In the genomic region with DNA sequence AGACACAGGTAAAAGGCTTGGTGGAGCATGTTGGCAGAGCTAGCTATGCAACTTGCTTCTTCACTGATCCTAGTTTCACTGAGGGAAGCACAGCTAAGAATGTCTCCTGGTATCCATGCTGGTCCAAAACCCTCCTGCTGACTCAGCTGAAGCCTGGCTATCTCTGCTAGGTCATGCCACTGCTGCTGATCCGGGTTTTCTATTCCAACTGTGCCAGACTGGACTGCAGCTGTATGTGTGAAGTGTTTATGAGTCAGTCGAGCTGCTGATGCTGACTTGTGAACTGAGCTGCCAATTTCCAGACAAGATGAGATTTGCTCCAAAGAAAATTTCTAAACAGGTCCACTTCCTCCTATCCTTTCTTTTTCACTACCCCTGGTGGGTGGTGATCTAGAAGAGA, we compare ENCODE assay signal across 36 mouse cellular contexts.
"Had no signal": no experiment of that assay in that cellular context is flagged by ENCODE, and none has a peak within 500 bp of the region (broad histone marks: within the 10 kb centered on the region; RNA-seq: fewer than 3 reads in every experiment).

No protein-coding gene starts in this region.

- H3K4me1 ChIP-seq: heart, embryonic 10.5 days; heart, embryonic 12.5 days; heart, embryonic 13.5 days; heart, embryonic 15.5 days; hindbrain, embryonic 10.5 days; hindbrain, embryonic 12.5 days; hindbrain, embryonic 13.5 days; hindbrain, embryonic 15.5 days; intestine, embryonic 15.5 days; kidney, embryonic 15.5 days had no signal

- DNase-seq: heart, postnatal 10 days; heart, postnatal 14 days; heart, postnatal 36 days; heart, postnatal 4 days; kidney, adult 11 months; kidney, adult 18-20 months; kidney, adult 2 months; kidney, adult 8-10 months; kidney, adult 9 months; kidney, postnatal 10 days; kidney, postnatal 14 days; kidney, postnatal 25 days; kidney, postnatal 36 days; kidney, postnatal 4 days; layer of hippocampus, adult 9-11 months; layer of hippocampus, postnatal 36 days had no signal

- H3K36me3 ChIP-seq: heart, embryonic 10.5 days; heart, embryonic 12.5 days; heart, embryonic 13.5 days; heart, embryonic 15.5 days; hindbrain, embryonic 10.5 days; hindbrain, embryonic 12.5 days; hindbrain, embryonic 13.5 days; hindbrain, embryonic 15.5 days; intestine, embryonic 15.5 days; kidney, embryonic 15.5 days had no signal

- H3K9ac ChIP-seq: heart, embryonic 12.5 days; heart, embryonic 13.5 days; heart, embryonic 15.5 days; hindbrain, embryonic 12.5 days; hindbrain, embryonic 13.5 days; hindbrain, embryonic 14.5 days; hindbrain, embryonic 15.5 days; intestine, embryonic 15.5 days; kidney, embryonic 15.5 days had no signal

- H3K9me3 ChIP-seq: heart, embryonic 10.5 days; heart, embryonic 12.5 days; heart, embryonic 13.5 days; heart, embryonic 15.5 days; hindbrain, embryonic 10.5 days; hindbrain, embryonic 12.5 days; hindbrain, embryonic 13.5 days; hindbrain, embryonic 15.5 days; intestine, embryonic 15.5 days; kidney, embryonic 15.5 days had no signal

- H3K27me3 ChIP-seq: heart, embryonic 12.5 days; heart, embryonic 13.5 days; heart, embryonic 15.5 days; hindbrain, embryonic 12.5 days; hindbrain, embryonic 13.5 days; hindbrain, embryonic 15.5 days; intestine, embryonic 15.5 days; kidney, embryonic 15.5 days had no signal

- ATAC-seq: hindbrain, embryonic 16.5 days; hindbrain, postnatal 0 days; inflammation-experienced regulatory T-cells, adult 6 months; intestine, embryonic 15.5 days; intestine, embryonic 16.5 days; intestine, postnatal 0 days had no signal

- H3K4me3 ChIP-seq: heart, embryonic 10.5 days; heart, embryonic 12.5 days; heart, embryonic 13.5 days; heart, embryonic 15.5 days; hindbrain, embryonic 10.5 days; hindbrain, embryonic 12.5 days; hindbrain, embryonic 13.5 days; hindbrain, embryonic 15.5 days; intestine, embryonic 15.5 days; kidney, embryonic 15.5 days; layer of hippocampus, adult 2 months; left cerebral cortex, adult 2 months had no signal

- H3K4me2 ChIP-seq: heart, embryonic 11.5 days; heart, embryonic 12.5 days; heart, embryonic 13.5 days; heart, embryonic 15.5 days; hindbrain, embryonic 12.5 days; hindbrain, embryonic 13.5 days; hindbrain, embryonic 14.5 days; hindbrain, embryonic 15.5 days; intestine, embryonic 15.5 days; kidney, embryonic 15.5 days had no signal

- H3K27ac ChIP-seq: heart, embryonic 10.5 days; heart, embryonic 13.5 days; heart, embryonic 15.5 days; hindbrain, embryonic 10.5 days; hindbrain, embryonic 12.5 days; hindbrain, embryonic 13.5 days; hindbrain, embryonic 14.5 days; hindbrain, embryonic 15.5 days; hindbrain, postnatal 0 days; intestine, embryonic 15.5 days; kidney, embryonic 15.5 days; kidney, postnatal 0 days; layer of hippocampus, adult 2 months; left cerebral cortex, adult 2 months had no signal
